Mouse (Mus musculus) thymus, adult 2 months (tissue): ENCODE results near the gene 4933430I17Rik. TPM values are rescaled to one million over a fixed set of nuclear protein-coding genes. Genes with fewer than 3 reads are reported as not detected.

Experiments
- DNase-seq: peaks from one replicate; pipeline ENCODE4 v3.0.0; 2021
- H3K27ac ChIP-seq: fragments of 200-500 bp; 2 replicates; pipeline ENCODE4 v1.5.1; 2012; ENCODE audit warnings: low read length, control low read depth; ENCODE audit not compliant: control insufficient read depth, insufficient read depth
- H3K27me3 ChIP-seq: fragments of 200-500 bp; 2 replicates; pipeline ENCODE4 v1.6.1; 2012; ENCODE audit warnings: mild to moderate bottlenecking, low read length, moderate library complexity, mixed read lengths; ENCODE audit not compliant: control insufficient read depth, insufficient read depth
- H3K36me3 ChIP-seq: fragments of 200-500 bp; 2 replicates; pipeline ENCODE4 v1.6.1; 2012; ENCODE audit warnings: mild to moderate bottlenecking, low read length, moderate library complexity; ENCODE audit not compliant: control insufficient read depth, insufficient read depth
- H3K4me1 ChIP-seq: fragments of 200-500 bp; replicated peaks from 2 replicates; pipeline ENCODE4 v1.6.1; 2012; ENCODE audit warnings: low read length; ENCODE audit not compliant: control insufficient read depth, insufficient read depth
- H3K4me3 ChIP-seq: fragments of 200-500 bp; 2 replicates; pipeline ENCODE4 v1.5.1; 2012; ENCODE audit warnings: mild to moderate bottlenecking, low read length, control low read depth, moderate library complexity; ENCODE audit not compliant: control insufficient read depth, insufficient read depth
- CTCF ChIP-seq: fragments of 200-500 bp; IDR thresholded peaks from 2 replicates; pipeline ENCODE4 v1.5.1; 2012; ENCODE audit warnings: mild to moderate bottlenecking, control low read depth, low read length, moderate library complexity, borderline replicate concordance; ENCODE audit not compliant: control insufficient read depth, poor library complexity, insufficient read depth; ENCODE audit errors: extremely low read depth
- POLR2A ChIP-seq: fragments of 200-500 bp; IDR thresholded peaks from 2 replicates; pipeline ENCODE4 v1.6.1; 2012; ENCODE audit warnings: mild to moderate bottlenecking, low read length, control low read depth, moderate library complexity; ENCODE audit not compliant: control insufficient read depth, poor library complexity, insufficient read depth; ENCODE audit errors: extremely low read depth
- WGBS: fragments of 180-500 bp; shearing (Covaris S2); methylation state at CpG from one replicate; pipeline ENCODE4 v1.1.7; 2018; 5-methylcytosine and 5-hydroxymethylcytosine counted together
- polyA plus RNA-seq: library from polyadenylated mRNA; depleted of rRNA; stranded (reverse); fragments of >200 nt; gene quantifications from 2 replicates; pipeline ENCODE4 v1.2.3, GENCODE M21; 2012

4933430I17Rik gene
- polyA plus RNA-seq, 1 experiment = 0.16 TPM

GRCm38 (mm10) chr4:62557436-62557835 lies 32.3 kb downstream of the 4933430I17Rik start:
- WGBS = 14% methylated on average over 3 of the region's 3 CpGs
- H3K4me1 ChIP-seq = peaks cover 13% of the 10 kb centered on the region
- H3K36me3 ChIP-seq = no peaks in the 10 kb centered on the region
- TF ChIP-seq CTCF (no peak), POLR2A (no peak)
- H3K27ac ChIP-seq = no peak overlapping the region
- H3K27me3 ChIP-seq = no peaks in the 10 kb centered on the region
- no peak for DNase-seq
- H3K4me3 ChIP-seq = no peak overlapping the region

- WGBS = 33% methylated on average over 6 of the region's 6 CpGs
These were observed 34.7 kb downstream of the 4933430I17Rik start, which contains the start of gene Rgs3 for GRCm38 (mm10) chr4:62559797-62560329. Rgs3 (plus strand) TSS chr4:62559847.

GRCm38 (mm10) chr4:62560963-62561629 lies 35.9 kb downstream of the 4933430I17Rik start:
- no peak overlapping the region for H3K4me3 ChIP-seq

More at GRCm38 (mm10) chr4:62559797-62560329, 34.7 kb downstream of the 4933430I17Rik start, which contains the start of gene Rgs3:
- TF ChIP-seq POLR2A (no peak), CTCF (no peak)
- no peak within 1 kb of the TSS for H3K4me3 ChIP-seq
- peaks cover 13% of the 10 kb centered on the region for H3K4me1 ChIP-seq
- H3K27ac ChIP-seq = no peak within 1 kb of the TSS
- no peaks in the 10 kb centered on the region for H3K27me3 ChIP-seq
- no peak for DNase-seq
- no peaks in the 10 kb centered on the region for H3K36me3 ChIP-seq

GRCm38 (mm10) chr4:62561630-62562001 lies 36.4 kb downstream of the 4933430I17Rik start:
- Histone ChIP-seq H3K36me3 (no peaks in the 10 kb centered on the region), H3K4me1 (peaks cover 13% of the 10 kb centered on the region), H3K27ac (no peak overlapping the region), H3K27me3 (no peaks in the 10 kb centered on the region), H3K4me3 (no peak overlapping the region)
- DNase-seq = no peak
- 50% methylated on average over 3 of the region's 3 CpGs for WGBS
- no peak for TF ChIP-seq POLR2A
- no peak for TF ChIP-seq CTCF

More at GRCm38 (mm10) chr4:62560963-62561629, 35.9 kb downstream of the 4933430I17Rik start:
- no peak overlapping the region for H3K27ac ChIP-seq
- no peaks in the 10 kb centered on the region for H3K36me3 ChIP-seq
- no peaks in the 10 kb centered on the region for H3K27me3 ChIP-seq
- H3K4me1 ChIP-seq = peaks cover 13% of the 10 kb centered on the region
- TF ChIP-seq CTCF = no peak
- no peak for TF ChIP-seq POLR2A
- WGBS = 24% methylated on average over 4 of the region's 4 CpGs
- DNase-seq = peak; percentile 83

- Histone ChIP-seq H3K27me3 (no peaks in the 10 kb centered on the region), H3K4me1 (peaks cover 13% of the 10 kb centered on the region), H3K36me3 (no peaks in the 10 kb centered on the region), H3K4me3 (no peak overlapping the region), H3K27ac (no peak overlapping the region)
- no peak for TF ChIP-seq CTCF
- no peak for TF ChIP-seq POLR2A
- no peak for DNase-seq
- WGBS = 33% methylated on average over 4 of the region's 4 CpGs
These were observed 36.8 kb downstream of the 4933430I17Rik start for GRCm38 (mm10) chr4:62562006-62562405.

- DNase-seq = no peak
- no peak overlapping the region for H3K27ac ChIP-seq
- TF ChIP-seq POLR2A = no peak
- no peak for TF ChIP-seq CTCF
- 96% methylated on average over 4 of the region's 4 CpGs for WGBS
- no peak overlapping the region for H3K4me3 ChIP-seq
- no peaks in the 10 kb centered on the region for H3K27me3 ChIP-seq
- no peaks in the 10 kb centered on the region for H3K36me3 ChIP-seq
- peaks cover 5% of the 10 kb centered on the region for H3K4me1 ChIP-seq
These were observed 41.4 kb downstream of the 4933430I17Rik start for GRCm38 (mm10) chr4:62566530-62566929.

GRCm38 (mm10) chr4:62567696-62568095 lies 42.5 kb downstream of the 4933430I17Rik start:
- Histone ChIP-seq H3K4me1 (no peaks in the 10 kb centered on the region; the same call in 1 of the 2 replicates), H3K4me3 (no peak overlapping the region), H3K27me3 (no peaks in the 10 kb centered on the region), H3K36me3 (no peaks in the 10 kb centered on the region), H3K27ac (no peak overlapping the region)
- no peak for TF ChIP-seq POLR2A
- no peak for TF ChIP-seq CTCF
- 92% methylated on average over 6 of the region's 6 CpGs for WGBS
- DNase-seq = no peak
